Mouse (Mus musculus) hindbrain, embryonic 13.5 days (tissue): Measurements from ENCODE around the gene Noxo1. TPM values are rescaled to one million over a fixed set of nuclear protein-coding genes. Genes with fewer than 3 reads are reported as not detected.

Source experiments
- polyA plus RNA-seq: library from polyadenylated mRNA; unstranded; fragments of >200 nt; fragmentation: Nextera tagmentation; extraction: Ambion mirVana; gene quantifications from 2 replicates; pipeline ENCODE4 v1.2.1, GENCODE M21; 2015

Noxo1 gene
- polyA plus RNA-seq, 1 experiment from 2014 or later = 2.9 TPM

Other genes with a start within 250 kb of the Noxo1 start
- 41.9 and 43.5 TPM in 2 replicates for gene E4f1, start 225.9 kb upstream of the Noxo1 start, polyA plus RNA-seq
- gene Pgp, start 225.8 kb upstream of the Noxo1 start, polyA plus RNA-seq = 55.4 and 56.9 TPM in 2 replicates
- gene Bricd5, start 222.3 kb upstream of the Noxo1 start, polyA plus RNA-seq = 0.27 and 1.2 TPM in 2 replicates
- gene Mlst8, start 217.2 kb upstream of the Noxo1 start, polyA plus RNA-seq = 35.5 and 36.1 TPM in 2 replicates
- gene Caskin1, start 207.6 kb upstream of the Noxo1 start, polyA plus RNA-seq = 32.8 and 34.3 TPM in 2 replicates
- gene Traf7, start 168.3 kb upstream of the Noxo1 start, polyA plus RNA-seq = 86.0 and 89.9 TPM in 2 replicates
- 2.8 and 3.1 TPM in 2 replicates for gene Rab26, start 162.0 kb upstream of the Noxo1 start, polyA plus RNA-seq
- gene Pkd1, start 146.4 kb upstream of the Noxo1 start, polyA plus RNA-seq = 20.1 and 21.6 TPM in 2 replicates
- 67.9 and 76.0 TPM in 2 replicates for gene Tsc2, start 63.6 kb upstream of the Noxo1 start, polyA plus RNA-seq
- gene Nthl1, start 63.6 kb upstream of the Noxo1 start, polyA plus RNA-seq = 8.2 and 8.8 TPM in 2 replicates
- 32.7 and 34.3 TPM in 2 replicates for gene Slc9a3r2, start 45.9 kb upstream of the Noxo1 start, polyA plus RNA-seq
- gene Npw, start 37.8 kb upstream of the Noxo1 start, polyA plus RNA-seq = not detected in 2 replicates
- gene Zfp598, start 26.5 kb upstream of the Noxo1 start, polyA plus RNA-seq = 17.7 and 17.8 TPM in 2 replicates
- gene Syngr3, start 6.3 kb upstream of the Noxo1 start, polyA plus RNA-seq = 114 and 115 TPM in 2 replicates
- 38.7 and 38.9 TPM in 2 replicates for gene Gfer, start 78 bp upstream of the Noxo1 start, polyA plus RNA-seq
- gene Tbl3, start 11.4 kb downstream of the Noxo1 start, polyA plus RNA-seq = 69.0 and 70.6 TPM in 2 replicates
- 0.27 TPM in 1 of 2 replicates, not detected in the other for gene Rnf151, start 21.8 kb downstream of the Noxo1 start, polyA plus RNA-seq
- gene Rps2, start 21.9 kb downstream of the Noxo1 start, polyA plus RNA-seq = 782 and 783 TPM in 2 replicates
- 259 and 262 TPM in 2 replicates for gene Ndufb10, start 28.2 kb downstream of the Noxo1 start, polyA plus RNA-seq
- gene Rpl3l, start 31.6 kb downstream of the Noxo1 start, polyA plus RNA-seq = not detected in 2 replicates
- 20.2 and 24.0 TPM in 2 replicates for gene Msrb1, start 40.4 kb downstream of the Noxo1 start, polyA plus RNA-seq
- gene Hs3st6, start 56.8 kb downstream of the Noxo1 start, polyA plus RNA-seq = 0.28 and 0.45 TPM in 2 replicates
- gene Meiob, start 108.1 kb downstream of the Noxo1 start, polyA plus RNA-seq = not detected in 2 replicates
- gene Hagh, start 143.9 kb downstream of the Noxo1 start, polyA plus RNA-seq = 49.7 and 51.7 TPM in 2 replicates
- 18.6 and 20.1 TPM in 2 replicates for gene Fahd1, start 154.1 kb downstream of the Noxo1 start, polyA plus RNA-seq
- 0.17 and 0.25 TPM in 2 replicates for gene Igfals, start 169.8 kb downstream of the Noxo1 start, polyA plus RNA-seq
- gene Nubp2, start 190.1 kb downstream of the Noxo1 start, polyA plus RNA-seq = 71.3 and 74.4 TPM in 2 replicates
- 72.8 and 80.0 TPM in 2 replicates for gene Spsb3, start 190.4 kb downstream of the Noxo1 start, polyA plus RNA-seq
- 31.4 and 31.8 TPM in 2 replicates for gene Eme2, start 198.9 kb downstream of the Noxo1 start, polyA plus RNA-seq
- gene Mrps34, start 198.9 kb downstream of the Noxo1 start, polyA plus RNA-seq = 77.0 and 77.6 TPM in 2 replicates
- 78.4 and 82.7 TPM in 2 replicates for gene Nme3, start 200.3 kb downstream of the Noxo1 start, polyA plus RNA-seq
- gene Mapk8ip3, start 240.7 kb downstream of the Noxo1 start, polyA plus RNA-seq = 79.1 and 85.0 TPM in 2 replicates